Mouse (Mus musculus) lung, postnatal 0 days (tissue): ENCODE results near the gene Jph4. TPM values are rescaled to one million over a fixed set of nuclear protein-coding genes. Genes with fewer than 3 reads are reported as not detected.
A peak's percentile ranks its signal among the peaks of the same experiment; 100 is the strongest.

ENCODE experiments used
- ATAC-seq: fragments of 200-750 bp; cut with Nextera tagmentation; 2 replicates; pipeline ENCODE4 v1.8.0; 2017; ENCODE audit warnings: moderate library complexity
- DNase-seq: peaks from one replicate; pipeline ENCODE4 v3.0.0-alpha.2; 2016; ENCODE audit warnings: low spot score
- H3K27ac ChIP-seq: fragments of 300-500 bp; sonication (generic); 2 replicates; pipeline ENCODE4 v1.5.1; 2014; ENCODE audit warnings: antibody characterized with exemption, mild to moderate bottlenecking, low read length, mixed read lengths
- H3K27me3 ChIP-seq: fragments of 300-500 bp; sonication (generic); replicated peaks from 2 replicates; pipeline ENCODE4 v1.6.1; 2014; ENCODE audit warnings: low read length, mixed read lengths; ENCODE audit not compliant: insufficient read depth
- H3K36me3 ChIP-seq: fragments of 300-500 bp; sonication (generic); 2 replicates; pipeline ENCODE4 v1.6.1; 2014; ENCODE audit warnings: low read length, mixed read lengths; ENCODE audit not compliant: insufficient read depth
- H3K4me1 ChIP-seq: fragments of 300-500 bp; sonication (generic); 2 replicates; pipeline ENCODE4 v1.6.1; 2014; ENCODE audit warnings: antibody characterized with exemption, low read depth, low read length, mixed read lengths; ENCODE audit not compliant: insufficient read depth
- H3K4me2 ChIP-seq: fragments of 300-500 bp; sonication (generic); replicated peaks from 2 replicates; pipeline ENCODE4 v1.6.1; 2014; ENCODE audit warnings: low read depth, mild to moderate bottlenecking, low read length, moderate library complexity, mixed read lengths
- H3K4me3 ChIP-seq: fragments of 300-500 bp; sonication (generic); 2 replicates; pipeline ENCODE4 v1.5.1; 2014; ENCODE audit warnings: low read depth, low read length
- H3K9ac ChIP-seq: fragments of 300-500 bp; sonication (generic); replicated peaks from 2 replicates; pipeline ENCODE4 v1.6.1; 2014; ENCODE audit warnings: low read depth, mild to moderate bottlenecking
- H3K9me3 ChIP-seq: fragments of 300-500 bp; sonication (generic); 2 replicates; pipeline ENCODE4 v1.6.1; 2016; ENCODE audit warnings: low read length, mixed read lengths
- CTCF ChIP-seq: IDR thresholded peaks from 2 replicates; pipeline ENCODE4 v1.5.1; 2016; ENCODE audit warnings: antibody characterized with exemption, mild to moderate bottlenecking
- EP300 ChIP-seq: IDR thresholded peaks from 2 replicates; pipeline ENCODE4 v1.6.1; 2016; ENCODE audit warnings: antibody characterized with exemption, mild to moderate bottlenecking, control low read depth
- WGBS: fragments of 180-500 bp; shearing (Covaris S2); extraction: QIAGEN DNeasy Blood & Tissue Kit; methylation state at CpG from one replicate; pipeline ENCODE4 v1.1.7; 2014; 5-methylcytosine and 5-hydroxymethylcytosine counted together
- polyA plus RNA-seq: library from polyadenylated mRNA; unstranded; fragments of >200 nt; fragmentation: Nextera tagmentation; extraction: Ambion mirVana; gene quantifications from 2 replicates; pipeline ENCODE4 v1.2.1, GENCODE M21; 2015

Gene Jph4
- polyA plus RNA-seq, 1 experiment from 2014 or later = 0.08 TPM

GRCm38 (mm10) chr14:55097646-55098045 lies 19.1 kb downstream of the Jph4 start:
- no peak overlapping the region for H3K9ac ChIP-seq
- peak overlapping the region; percentile 63; the same call in 1 of the 2 replicates for H3K27ac ChIP-seq
- H3K9me3 ChIP-seq = no peaks in the 10 kb centered on the region
- DNase-seq = no peak
- H3K4me2 ChIP-seq = no peak overlapping the region
- H3K4me3 ChIP-seq = no peak overlapping the region
- no peak for ATAC-seq
- H3K4me1 ChIP-seq = peaks cover 8% of the 10 kb centered on the region; the same call in 1 of the 2 replicates
- H3K36me3 ChIP-seq = peaks cover 7% of the 10 kb centered on the region; the same call in 1 of the 2 replicates
- 57% methylated on average over 10 of the region's 10 CpGs for WGBS
- H3K27me3 ChIP-seq = no peaks in the 10 kb centered on the region
- TF ChIP-seq EP300 = no peak
- no peak for TF ChIP-seq CTCF

- Histone ChIP-seq H3K4me3 (no peak overlapping the region), H3K4me1 (peaks cover 8% of the 10 kb centered on the region; the same call in 1 of the 2 replicates), H3K27ac (no peak overlapping the region), H3K9ac (no peak overlapping the region), H3K9me3 (no peaks in the 10 kb centered on the region), H3K27me3 (no peaks in the 10 kb centered on the region), H3K36me3 (peaks cover 4% of the 10 kb centered on the region; the same call in 1 of the 2 replicates), H3K4me2 (no peak overlapping the region)
- TF ChIP-seq EP300 (no peak), CTCF (no peak)
- DNase-seq (no peak), ATAC-seq (no peak)
- 72% methylated on average over 9 of the region's 9 CpGs for WGBS
Measured at GRCm38 (mm10) chr14:55096573-55097087, 20.1 kb downstream of the Jph4 start.

- Histone ChIP-seq H3K9ac (no peak overlapping the region), H3K4me2 (peak overlapping the region; percentile 74), H3K36me3 (peaks cover 4% of the 10 kb centered on the region; the same call in 1 of the 2 replicates), H3K27ac (no peak overlapping the region), H3K9me3 (no peaks in the 10 kb centered on the region), H3K4me3 (no peak overlapping the region), H3K27me3 (no peaks in the 10 kb centered on the region), H3K4me1 (peaks cover 8% of the 10 kb centered on the region; the same call in 1 of the 2 replicates)
- 58% methylated on average over 12 of the region's 12 CpGs for WGBS
- no peak for DNase-seq
- no peak for TF ChIP-seq EP300
- no peak for TF ChIP-seq CTCF
- no peak for ATAC-seq
Measured at GRCm38 (mm10) chr14:55095671-55096070, 21.1 kb downstream of the Jph4 start.

- no peak for ATAC-seq
- H3K27me3 ChIP-seq = no peaks in the 10 kb centered on the region
- DNase-seq = no peak
- peak overlapping the region; percentile 74 for H3K4me2 ChIP-seq
- H3K9ac ChIP-seq = peak overlapping the region; percentile 68
- peaks cover 8% of the 10 kb centered on the region; the same call in 1 of the 2 replicates for H3K4me1 ChIP-seq
- H3K9me3 ChIP-seq = no peaks in the 10 kb centered on the region
- peak overlapping the region; percentile 58 for H3K4me3 ChIP-seq
- peaks cover 4% of the 10 kb centered on the region; the same call in 1 of the 2 replicates for H3K36me3 ChIP-seq
- TF ChIP-seq CTCF (no peak), EP300 (no peak)
- H3K27ac ChIP-seq = peak overlapping the region; percentile 17; the same call in 1 of the 2 replicates
- 45% methylated on average over 9 of the region's 9 CpGs for WGBS
Measured at GRCm38 (mm10) chr14:55095263-55095662, 21.5 kb downstream of the Jph4 start.

- WGBS = under 1% methylated on average over 30 of the region's 30 CpGs
- Histone ChIP-seq H3K4me2 (peak within 1 kb of the TSS; percentile 74), H3K9ac (peak within 1 kb of the TSS; percentile 68), H3K27me3 (no peaks in the 10 kb centered on the region), H3K27ac (peak within 1 kb of the TSS; percentile 17; the same call in 1 of the 2 replicates), H3K4me3 (peak within 1 kb of the TSS; percentile 58), H3K36me3 (peaks cover 3% of the 10 kb centered on the region; the same call in 1 of the 2 replicates), H3K9me3 (no peaks in the 10 kb centered on the region), H3K4me1 (peaks cover 8% of the 10 kb centered on the region; the same call in 1 of the 2 replicates)
- TF ChIP-seq CTCF = no peak
- no peak for TF ChIP-seq EP300
- ATAC-seq = peak; percentile 76
- DNase-seq = peak; percentile 83
Measured at GRCm38 (mm10) chr14:55094704-55095231, 22.0 kb downstream of the Jph4 start, which contains the start of gene Thtpa. Gene Thtpa (plus strand): TSS chr14:55094784.

- Histone ChIP-seq H3K27ac (no peak overlapping the region), H3K4me1 (peaks cover 8% of the 10 kb centered on the region), H3K9ac (no peak overlapping the region), H3K27me3 (no peaks in the 10 kb centered on the region), H3K9me3 (no peaks in the 10 kb centered on the region), H3K4me3 (no peak overlapping the region), H3K4me2 (no peak overlapping the region), H3K36me3 (no peaks in the 10 kb centered on the region)
- 39% methylated on average over 6 of the region's 6 CpGs for whole genome bisulfite sequencing
- no peak for ATAC-seq
- TF ChIP-seq EP300 (no peak), CTCF (peak; percentile 44)
- DNase-seq = no peak
Measured at GRCm38 (mm10) chr14:55093927-55094326, 22.8 kb downstream of the Jph4 start.
